Mouse (Mus musculus): ENCODE data around the gene Slc39a1.

GRCm38 (mm10) chr3:90204582-90204981, 43.4 kb upstream of the Slc39a1 start:
- TF ChIP-seq CTCF (IDR thresholded peaks at IDR 0.05) (no peak), EP300 (IDR thresholded peaks at IDR 0.05) (no peak)
